Mouse (Mus musculus) heart, postnatal 4 days (tissue): ENCODE data around the gene Dnaic2. TPM values are rescaled to one million over a fixed set of nuclear protein-coding genes. Genes with fewer than 3 reads are reported as not detected.

ENCODE experiments used
- DNase-seq: peaks from one replicate; pipeline ENCODE4 v3.0.0; 2021
- total RNA-seq, 2 experiments: library from RNA; stranded (reverse); gene quantifications; 2 replicates each; pipeline ENCODE4 v1.2.3; 2021

The Dnaic2 gene
- total RNA-seq, 2 experiments from 2014 or later, result 0.79 to 0.88 TPM

DNA sequence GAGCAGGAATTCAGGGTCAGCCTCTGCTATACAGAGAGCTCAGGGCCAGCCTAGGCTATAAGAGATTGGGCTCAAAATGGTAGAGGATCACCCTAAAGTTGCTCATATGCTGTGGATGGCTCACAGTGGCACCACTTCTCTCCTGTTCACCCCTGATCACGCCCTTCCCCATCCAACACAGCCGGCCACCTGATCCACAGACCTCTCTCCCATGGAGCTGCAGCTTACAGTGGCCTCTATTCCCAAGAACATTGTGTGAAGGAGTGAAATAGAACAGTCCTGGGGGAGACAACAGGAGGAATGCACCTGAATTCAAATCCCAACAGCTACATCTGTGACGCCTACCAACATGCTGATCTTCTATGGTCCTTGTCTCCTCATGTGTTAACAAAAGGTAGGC lies 71.4 kb downstream of the Dnaic2 start, which contains the start of gene Gpr142:
TSS of gene Gpr142 (plus strand) at position 301 of the 400 bp plus-strand sequence.
- DNase-seq, result no peak

DNA sequence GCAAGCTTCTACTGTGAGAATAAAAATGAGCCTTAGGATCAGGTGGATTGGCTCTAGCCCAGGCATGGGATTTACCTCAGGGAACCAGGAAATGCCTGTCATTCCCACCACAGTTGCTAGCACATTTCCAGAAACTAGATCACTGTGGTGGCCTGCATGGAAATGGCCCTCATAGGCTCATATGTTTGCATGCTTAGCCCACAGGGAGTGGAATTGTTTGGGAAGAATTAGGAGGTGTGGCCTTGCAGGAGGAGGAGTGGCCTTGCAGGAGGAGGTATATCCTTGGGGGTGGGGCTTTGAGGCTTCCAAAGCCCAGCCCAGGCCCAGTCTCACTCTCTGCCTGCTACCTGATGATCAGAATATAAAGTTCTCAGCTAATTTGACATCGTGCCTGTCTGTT lies 74.7 kb downstream of the Dnaic2 start:
- no peak for DNase-seq

DNA sequence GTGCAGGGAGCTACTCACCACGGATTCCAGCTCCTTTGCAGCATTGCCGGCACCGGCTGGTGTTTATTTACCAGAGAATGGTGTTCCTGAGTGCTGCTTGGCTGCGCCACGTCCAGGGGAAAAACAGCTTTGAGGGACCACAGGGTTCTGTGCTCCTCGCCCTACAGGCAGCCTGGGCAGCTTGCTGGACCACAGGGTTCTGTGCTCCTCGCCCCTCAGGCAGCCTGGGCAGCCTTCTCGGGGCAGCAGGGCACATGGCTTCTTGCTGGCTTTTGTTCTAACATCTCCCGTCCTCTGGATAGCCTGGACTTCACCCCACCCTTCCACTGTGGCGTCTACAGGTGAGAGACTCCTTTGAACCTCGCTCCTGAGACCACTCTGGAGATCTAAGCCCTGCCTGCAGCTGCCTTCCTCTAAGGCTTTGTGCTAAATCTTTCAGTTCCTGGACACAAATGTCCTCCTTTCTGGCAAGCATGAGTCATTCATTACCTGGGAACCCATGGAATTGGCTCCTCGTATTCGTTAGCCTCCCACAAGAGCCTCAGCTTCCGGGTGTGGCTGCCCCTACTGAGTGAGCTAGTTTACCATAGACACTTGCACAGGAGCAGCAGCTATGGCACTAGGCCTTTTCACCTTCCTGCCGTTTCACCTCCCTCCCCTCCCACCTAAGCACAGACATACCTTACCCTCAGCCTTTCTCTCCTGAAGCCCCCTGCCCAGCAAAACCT lies 75.5 kb downstream of the Dnaic2 start:
- DNase-seq, result no peak

DNA sequence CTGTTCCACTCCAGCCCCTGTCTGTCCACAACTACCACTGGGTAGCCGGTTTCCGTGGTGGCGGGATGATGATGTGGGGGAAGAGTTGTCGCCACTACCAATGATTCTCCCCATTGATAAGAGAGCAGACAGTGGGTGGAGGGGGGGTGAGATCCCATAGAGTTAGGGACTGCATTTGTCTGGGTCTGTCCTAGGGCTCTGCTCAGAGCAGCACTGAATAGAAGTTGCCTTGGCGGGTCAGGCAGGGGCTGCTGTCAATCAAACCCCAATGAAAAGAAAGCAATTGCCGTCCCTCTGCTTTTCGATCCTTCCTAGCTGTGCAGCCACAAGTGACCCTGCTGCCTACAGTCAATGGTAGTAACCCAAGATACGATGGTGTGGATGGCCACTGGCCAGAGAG lies 76.8 kb downstream of the Dnaic2 start:
- DNase-seq, result no peak

DNA sequence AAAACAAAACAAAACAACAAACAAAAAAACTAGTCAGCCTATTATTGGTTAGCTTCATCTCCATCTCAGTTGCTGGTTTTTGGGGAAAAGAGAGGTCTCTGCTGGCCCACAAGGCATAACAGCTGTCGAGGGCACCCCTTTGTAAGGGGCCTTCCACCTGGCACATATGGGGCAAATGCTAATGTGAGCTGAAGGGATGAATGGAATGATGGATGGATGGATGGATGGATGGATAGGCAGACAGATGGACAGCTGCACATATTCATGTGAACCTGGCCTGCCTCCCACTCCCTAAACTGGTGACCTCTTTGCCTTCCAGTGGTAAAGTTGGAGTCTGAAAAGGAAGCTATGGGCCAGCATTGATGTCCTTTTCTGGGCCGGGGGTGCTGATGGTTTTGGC lies 79.8 kb downstream of the Dnaic2 start:
- DNase-seq, result no peak

Other genes starting within 250 kb of the Dnaic2 start
- gene Rpl38, start 58.9 kb upstream of the Dnaic2 start, total RNA-seq, result 100 to 1,000 TPM; 922 to 952 TPM
- 10 to 100 TPM; 27.4 to 27.7 TPM for gene Ttyh2, start 52.0 kb upstream of the Dnaic2 start, total RNA-seq
- gene Kif19a, start 38.0 kb downstream of the Dnaic2 start, total RNA-seq, result under 1 TPM; 0.26 to 0.81 TPM
- under 1 TPM; 0.17 to 0.25 TPM for gene Btbd17, start 68.5 kb downstream of the Dnaic2 start, total RNA-seq
- not detected for gene Gpr142, start 71.5 kb downstream of the Dnaic2 start, total RNA-seq
- gene Gprc5c, start 123.7 kb downstream of the Dnaic2 start, total RNA-seq, result 10 to 100 TPM; 11.9 to 12.1 TPM
- under 1 TPM; 0.79 to 0.83 TPM for gene Cd300a, start 162.6 kb downstream of the Dnaic2 start, total RNA-seq
- gene Cd300lb, start 207.0 kb downstream of the Dnaic2 start, total RNA-seq, result under 1 TPM; 0.19 to 0.32 TPM
- gene Cd300c, start 241.7 kb downstream of the Dnaic2 start, total RNA-seq, result not detected